ENCODE assay signal across 7 mouse cellular contexts in the genomic region with DNA sequence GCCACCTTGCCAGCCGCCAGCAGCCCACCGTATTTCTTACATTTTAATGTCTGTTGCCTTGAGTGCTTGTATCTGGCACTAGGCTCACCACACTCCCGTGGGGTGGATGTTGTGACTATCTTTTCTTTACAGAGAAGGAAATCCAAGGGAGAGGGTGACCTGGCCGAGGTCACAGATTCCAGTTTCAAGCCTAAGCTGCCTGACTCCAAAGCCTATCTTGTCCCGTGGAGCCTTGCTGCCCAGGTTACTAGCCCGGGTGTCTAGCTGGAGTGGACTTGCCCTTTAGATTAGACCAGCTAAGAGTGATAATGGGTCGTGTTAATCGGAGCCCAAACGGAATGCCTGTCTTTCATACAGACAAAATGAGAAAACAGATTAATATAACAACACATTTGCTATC. TPM values are rescaled to one million over a fixed set of nuclear protein-coding genes. Genes with fewer than 3 reads are reported as not detected.
A peak's percentile ranks its signal among the peaks of the same experiment; 100 is the strongest.
DNase-seq lines count a peak whose midpoint lies in the region; ATAC-seq and TF ChIP-seq lines count a peak whose summit lies in the region.

No protein-coding gene starts in this region.

- H3K4me3 ChIP-seq in left cerebral cortex, adult 2 months = no peak overlapping the region
- peak overlapping the region; percentile 43; the same call in 1 of the 2 replicates for H3K4me3 ChIP-seq in forebrain, embryonic 13.5 days
- H3K4me3 ChIP-seq in limb, embryonic 12.5 days (replicated peaks) = peak overlapping the region; percentile 37
- H3K4me3 ChIP-seq in small intestine, adult 2 months (ENCODE audit: low read depth, low read length) = no peak overlapping the region

- H3K27ac ChIP-seq in left cerebral cortex, adult 2 months = peak overlapping the region; percentile 83; the same call in 1 of the 2 replicates
- peak overlapping the region; percentile 98 for H3K27ac ChIP-seq in forebrain, embryonic 13.5 days
- H3K27ac ChIP-seq in limb, embryonic 12.5 days = peak overlapping the region; percentile 100
- H3K27ac ChIP-seq in small intestine, adult 2 months (ENCODE audit: insufficient read depth, low read depth, low read length) = peak overlapping the region; percentile 91; the same call in 1 of the 2 replicates

- no peak for DNase-seq in left cerebral cortex, adult 2 months (ENCODE audit: extremely low spot score in 1 of 2, low spot score in 2 of 2)
- DNase-seq in left cerebral cortex, adult 18-20 months (ENCODE audit: low spot score in 2 of 2) = no peak
- DNase-seq in thymus, postnatal 25 days = no peak
- DNase-seq in left cerebral cortex, adult 9 months (ENCODE audit: low spot score in 2 of 2) = no peak

- TF ChIP-seq CTCF in left cerebral cortex, adult 2 months (IDR thresholded peaks at IDR 0.05) = no peak
- TF ChIP-seq CTCF in small intestine, adult 2 months (IDR thresholded peaks at IDR 0.05; ENCODE audit: extremely low read depth, insufficient read length, insufficient replicate concordance, low read depth, low read length) = no peak

- no peaks in the 10 kb centered on the region for H3K27me3 ChIP-seq in forebrain, embryonic 13.5 days
- H3K27me3 ChIP-seq in limb, embryonic 12.5 days = no peaks in the 10 kb centered on the region
- peaks cover 4% of the 10 kb centered on the region; the same call in 1 of the 2 replicates for H3K27me3 ChIP-seq in small intestine, adult 2 months (ENCODE audit: control insufficient read depth, insufficient read depth, low read length)

- H3K4me1 ChIP-seq in forebrain, embryonic 13.5 days = peaks cover 30% of the 10 kb centered on the region
- peaks cover 57% of the 10 kb centered on the region for H3K4me1 ChIP-seq in limb, embryonic 12.5 days (replicated peaks)
- H3K4me1 ChIP-seq in small intestine, adult 2 months (ENCODE audit: control insufficient read depth, insufficient read depth, insufficient read length, low read length) = peaks cover 6% of the 10 kb centered on the region

- H3K9me3 ChIP-seq in forebrain, embryonic 13.5 days (replicated peaks) = no peaks in the 10 kb centered on the region
- H3K9me3 ChIP-seq in limb, embryonic 12.5 days = 0 out of 2 replicates have a peak, but pooled peaks cover 3% of the 10 kb centered on the region

- H3K36me3 ChIP-seq in forebrain, embryonic 13.5 days (ENCODE audit: poor library complexity, severe bottlenecking) = no peaks in the 10 kb centered on the region
- no peaks in the 10 kb centered on the region for H3K36me3 ChIP-seq in limb, embryonic 12.5 days
- H3K36me3 ChIP-seq in small intestine, adult 2 months (ENCODE audit: control insufficient read depth, insufficient read depth, low read length) = no peaks in the 10 kb centered on the region

- H3K9ac ChIP-seq in forebrain, embryonic 13.5 days = peak overlapping the region; percentile 76
- H3K9ac ChIP-seq in limb, embryonic 12.5 days (replicated peaks) = peak overlapping the region; percentile 72

- peak overlapping the region; percentile 70 for H3K4me2 ChIP-seq in forebrain, embryonic 13.5 days
- peak overlapping the region; percentile 72 for H3K4me2 ChIP-seq in limb, embryonic 12.5 days

- intact Hi-C loops in left cerebral cortex, adult 2 months (cut with DNase I) = no loop called here

- 13% methylated on average over 9 of the region's 9 CpGs for WGBS in forebrain, embryonic 13.5 days
- WGBS in limb, embryonic 12.5 days = 37% methylated on average over 9 of the region's 9 CpGs
- WGBS in small intestine, adult 2 months = 59% methylated on average over 9 of the region's 9 CpGs

- TF ChIP-seq POLR2A in small intestine, adult 2 months (IDR thresholded peaks at IDR 0.05; ENCODE audit: low read depth, low read length) = no peak

- no peak for ATAC-seq in forebrain, embryonic 13.5 days
- ATAC-seq in limb, embryonic 12.5 days (ENCODE audit: insufficient number of reproducible peaks, insufficient read depth, low FRiP score, low TSS enrichment, low read depth) = no peak

RNA-seq across cellular contexts. Expression of a gene that starts 9.5 kb away (rescaled TPM):
- 10 to 100 TPM; 26.8 to 36.1 TPM for total RNA-seq in left cerebral cortex, adult 2 months (2021)
- total RNA-seq in left cerebral cortex, adult 18-20 months (2021) = 10 to 100 TPM; 34.9 to 43.2 TPM
- polyA plus RNA-seq in forebrain, embryonic 13.5 days (2015; fragmentation: Nextera tagmentation; extraction: Ambion mirVana) = 90.9 and 119 TPM in 2 replicates
- 652 and 658 TPM in 2 replicates for polyA plus RNA-seq in limb, embryonic 12.5 days (2016; fragmentation: Nextera tagmentation; extraction: Ambion mirVana)
- 262 and 519 TPM in 2 replicates for polyA plus RNA-seq in small intestine, adult 2 months (2012; rRNA removed)

RNA-seq across cellular contexts. Expression of a gene that starts 38.4 kb away (rescaled TPM):
- total RNA-seq in left cerebral cortex, adult 2 months (2021) = 1 to 10 TPM in 1 of 2 experiments, under 1 TPM in 1; 0.36 to 1.3 TPM
- under 1 TPM; 0.30 to 0.40 TPM for total RNA-seq in left cerebral cortex, adult 18-20 months (2021)
- 9.7 and 11.3 TPM in 2 replicates for polyA plus RNA-seq in forebrain, embryonic 13.5 days (2015; fragmentation: Nextera tagmentation; extraction: Ambion mirVana)
- 10.6 and 10.8 TPM in 2 replicates for polyA plus RNA-seq in limb, embryonic 12.5 days (2016; fragmentation: Nextera tagmentation; extraction: Ambion mirVana)
- 7.5 and 11.5 TPM in 2 replicates for polyA plus RNA-seq in small intestine, adult 2 months (2012; rRNA removed)

Comparison
In these comparisons a context has a peak if more than half of its experiments do, and no peak if none do; other contexts are left out.
1. H3K4me3 ChIP-seq: peak in forebrain, embryonic 13.5 days (single experiment) and limb, embryonic 12.5 days (single experiment); none in left cerebral cortex, adult 2 months (single experiment) and small intestine, adult 2 months (single experiment).
2. Peak in every context shown above with its lines, with median percentiles within 50 percentile points of each other: H3K27ac ChIP-seq.